Mouse (Mus musculus) embryonic fibroblast, embryonic 13.5 days (primary cell): ENCODE measurements around the gene Slc35b2.

Experiments used
- CTCF ChIP-seq: IDR thresholded peaks from 2 replicates; pipeline ENCODE4 v1.5.1; 2011; ENCODE audit warnings: mild to moderate bottlenecking, control low read depth, low read length, moderate library complexity, borderline replicate concordance; ENCODE audit not compliant: insufficient read depth
- POLR2A ChIP-seq: IDR thresholded peaks from 2 replicates; pipeline ENCODE4 v1.6.1; 2011; ENCODE audit warnings: low read depth, mild to moderate bottlenecking, control low read depth, low read length, moderate library complexity

DNA sequence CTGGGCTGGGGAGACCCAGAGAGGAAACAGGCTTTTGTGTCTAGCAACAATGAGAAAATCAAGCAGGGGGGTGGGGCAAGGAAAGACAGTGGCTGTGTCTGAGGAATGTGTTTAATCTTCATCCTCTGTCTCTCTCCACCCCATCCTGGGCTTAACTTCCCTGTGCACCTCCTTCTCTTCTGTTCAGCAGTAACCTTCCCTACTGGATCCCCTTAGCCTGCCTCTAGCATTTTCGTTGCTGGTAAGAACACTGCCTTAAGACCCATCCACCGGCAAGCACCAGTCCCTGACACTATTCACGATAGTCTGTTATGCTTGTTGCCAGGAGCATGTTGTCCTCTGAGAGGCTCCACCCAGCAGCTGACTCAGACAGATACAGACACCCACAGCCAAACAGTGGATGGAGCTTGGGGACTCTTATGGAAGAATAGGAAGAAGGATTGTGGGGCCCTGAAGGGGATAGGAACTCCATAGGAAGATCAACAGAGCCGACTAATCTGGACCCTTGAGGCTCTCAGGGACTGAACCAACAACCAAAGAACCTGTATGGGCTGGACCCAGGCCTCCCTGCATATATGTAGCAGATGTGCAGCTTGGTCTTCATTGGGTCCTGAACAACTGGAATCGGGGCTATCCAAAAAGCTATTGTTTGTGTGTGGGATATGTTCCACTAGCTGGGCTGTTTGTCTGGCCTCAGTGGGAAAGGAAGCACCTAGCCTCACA, 46.6 kb downstream of the Slc35b2 start:
- no peak for TF ChIP-seq POLR2A
- TF ChIP-seq CTCF, result no peak
